Mouse (Mus musculus) liver, postnatal 0 days (tissue): ENCODE measurements around the gene Epb41. TPM values are rescaled to one million over a fixed set of nuclear protein-coding genes. Genes with fewer than 3 reads are reported as not detected.

Experiments used
- ATAC-seq: fragments of 200-750 bp; cut with Nextera tagmentation; 2 replicates; pipeline ENCODE4 v1.8.0; 2017; ENCODE audit warnings: mild to moderate bottlenecking, moderate library complexity
- DNase-seq: peaks from one replicate; pipeline ENCODE4 v3.0.0-alpha.2; 2016
- H3K27ac ChIP-seq: fragments of 300-500 bp; sonication (generic); 2 replicates; pipeline ENCODE4 v1.5.1; 2014; ENCODE audit warnings: antibody characterized with exemption, moderate library complexity, mild to moderate bottlenecking, low read depth
- H3K27me3 ChIP-seq: fragments of 300-500 bp; sonication (generic); 2 replicates; pipeline ENCODE4 v1.6.1; 2014; ENCODE audit warnings: low read length, control low read depth, mixed read lengths; ENCODE audit not compliant: insufficient read depth
- H3K36me3 ChIP-seq: fragments of 300-500 bp; sonication (generic); replicated peaks from 2 replicates; pipeline ENCODE4 v1.6.1; 2014; ENCODE audit warnings: mild to moderate bottlenecking, control low read depth, low read length, moderate library complexity, mixed read lengths; ENCODE audit not compliant: insufficient read depth
- H3K4me1 ChIP-seq: fragments of 300-500 bp; sonication (generic); 2 replicates; pipeline ENCODE4 v1.6.1; 2014; ENCODE audit warnings: antibody characterized with exemption, mild to moderate bottlenecking, control low read depth; ENCODE audit not compliant: insufficient read depth
- H3K4me2 ChIP-seq: fragments of 300-500 bp; sonication (generic); 2 replicates; pipeline ENCODE4 v1.6.1; 2014; ENCODE audit warnings: low read depth, mild to moderate bottlenecking, low read length, moderate library complexity, mixed read lengths
- H3K4me3 ChIP-seq: fragments of 300-500 bp; sonication (generic); 2 replicates; pipeline ENCODE4 v1.5.1; 2014; ENCODE audit warnings: low read depth, low read length
- H3K9ac ChIP-seq: fragments of 300-500 bp; sonication (generic); replicated peaks from 2 replicates; pipeline ENCODE4 v1.6.1; 2014; ENCODE audit warnings: mild to moderate bottlenecking, moderate library complexity
- H3K9me3 ChIP-seq: fragments of 300-500 bp; sonication (generic); 2 replicates; pipeline ENCODE4 v1.6.1; 2016; ENCODE audit warnings: mild to moderate bottlenecking, control low read depth, low read length, mixed read lengths
- CTCF ChIP-seq: sonication (generic); IDR thresholded peaks from 2 replicates; pipeline ENCODE4 v1.5.1; 2016; ENCODE audit warnings: antibody characterized with exemption, low read depth
- EP300 ChIP-seq: IDR thresholded peaks from 2 replicates; pipeline ENCODE4 v1.6.1; 2016; ENCODE audit warnings: antibody characterized with exemption, low read depth, mild to moderate bottlenecking
- WGBS: fragments of 180-500 bp; shearing (Covaris S2); extraction: QIAGEN DNeasy Blood & Tissue Kit; methylation state at CpG from one replicate; pipeline ENCODE4 v1.1.7; 2014; ENCODE audit not compliant: insufficient replicate concordance; 5-methylcytosine and 5-hydroxymethylcytosine counted together
- polyA plus RNA-seq: library from polyadenylated mRNA; unstranded; fragments of >200 nt; fragmentation: Nextera tagmentation; extraction: Ambion mirVana; gene quantifications from 2 replicates; pipeline ENCODE4 v1.2.1, GENCODE M21; 2015

Gene Epb41
- polyA plus RNA-seq, 1 experiment from 2014 or later, result 75.1 TPM

- ATAC-seq (peak; percentile 57), DNase-seq (peak; percentile 78)
- peaks cover 23% of the 10 kb centered on the region for H3K4me1 ChIP-seq
- H3K27ac ChIP-seq, result no peak overlapping the region
- WGBS, result 84% methylated on average over 6 of the region's 6 CpGs
- peaks cover 37% of the 10 kb centered on the region for H3K27me3 ChIP-seq
- TF ChIP-seq CTCF (no peak), EP300 (no peak)
- H3K36me3 ChIP-seq, result peaks cover 64% of the 10 kb centered on the region
- no peak overlapping the region for H3K4me3 ChIP-seq
- no peak overlapping the region for H3K4me2 ChIP-seq
- no peaks in the 10 kb centered on the region for H3K9me3 ChIP-seq
- H3K9ac ChIP-seq, result no peak overlapping the region
These were observed 150.9 kb downstream of the Epb41 start for GRCm38 (mm10) chr4:131924096-131924810.

- H3K4me3 ChIP-seq, result peak overlapping the region; percentile 43
- no peak overlapping the region for H3K27ac ChIP-seq
- TF ChIP-seq CTCF (no peak), EP300 (no peak)
- WGBS, result 69% methylated on average over 15 of the region's 15 CpGs
- peaks cover 43% of the 10 kb centered on the region for H3K27me3 ChIP-seq
- peaks cover 29% of the 10 kb centered on the region for H3K4me1 ChIP-seq
- no peak for ATAC-seq
- DNase-seq, result no peak
- H3K9ac ChIP-seq, result peak overlapping the region; percentile 52; the same call in 1 of the 2 replicates
- peak overlapping the region; percentile 79 for H3K4me2 ChIP-seq
- H3K36me3 ChIP-seq, result peaks cover 45% of the 10 kb centered on the region
- H3K9me3 ChIP-seq, result no peaks in the 10 kb centered on the region
These were observed 152.7 kb downstream of the Epb41 start for GRCm38 (mm10) chr4:131922404-131922803.

GRCm38 (mm10) chr4:131921461-131922346 is 153.4 kb downstream of the Epb41 start, which contains the start of gene Tmem200b:
Gene Tmem200b (plus strand): TSS chr4:131921771.
- H3K9me3 ChIP-seq, result no peaks in the 10 kb centered on the region
- H3K4me2 ChIP-seq, result peak within 1 kb of the TSS; percentile 79
- ATAC-seq (peak; percentile 19), DNase-seq (no peak)
- peak within 1 kb of the TSS; percentile 52 for H3K9ac ChIP-seq
- H3K4me1 ChIP-seq, result peaks cover 29% of the 10 kb centered on the region
- H3K27ac ChIP-seq, result peak within 1 kb of the TSS; percentile 69
- peaks cover 49% of the 10 kb centered on the region for H3K27me3 ChIP-seq
- peak within 1 kb of the TSS; percentile 43 for H3K4me3 ChIP-seq
- WGBS, result 3% methylated on average over 70 of the region's 130 CpGs
- TF ChIP-seq CTCF (no peak), EP300 (no peak)
- peaks cover 39% of the 10 kb centered on the region for H3K36me3 ChIP-seq

- H3K36me3 ChIP-seq, result peaks cover 30% of the 10 kb centered on the region
- peak overlapping the region; percentile 52 for H3K9ac ChIP-seq
- peak overlapping the region; percentile 43 for H3K4me3 ChIP-seq
- H3K27ac ChIP-seq, result peak overlapping the region; percentile 69
- TF ChIP-seq EP300, result no peak
- peaks cover 58% of the 10 kb centered on the region for H3K27me3 ChIP-seq
- peak overlapping the region; percentile 79 for H3K4me2 ChIP-seq
- ATAC-seq (peak; percentile 3; the same call in 1 of the 2 replicates), DNase-seq (peak; percentile 70)
- peaks cover 34% of the 10 kb centered on the region for H3K4me1 ChIP-seq
- 2% methylated on average over 75 of the region's 76 CpGs for WGBS
- H3K9me3 ChIP-seq, result no peaks in the 10 kb centered on the region
These were observed 154.3 kb downstream of the Epb41 start for GRCm38 (mm10) chr4:131920595-131921351.

GRCm38 (mm10) chr4:131920141-131920594 is 155.0 kb downstream of the Epb41 start:
- WGBS, result 3% methylated on average over 25 of the region's 51 CpGs
- H3K9ac ChIP-seq, result peak overlapping the region; percentile 52
- no peaks in the 10 kb centered on the region for H3K9me3 ChIP-seq

More at GRCm38 (mm10) chr4:131920141-131920594, 155.0 kb downstream of the Epb41 start:
- ATAC-seq (peak; percentile 1; the same call in 1 of the 2 replicates), DNase-seq (peak; percentile 71)
- peaks cover 24% of the 10 kb centered on the region for H3K36me3 ChIP-seq
- peak overlapping the region; percentile 69 for H3K27ac ChIP-seq
- H3K4me2 ChIP-seq, result peak overlapping the region; percentile 79
- H3K4me1 ChIP-seq, result peaks cover 34% of the 10 kb centered on the region
- H3K27me3 ChIP-seq, result peaks cover 64% of the 10 kb centered on the region
- no peak for TF ChIP-seq EP300
- no peak for TF ChIP-seq CTCF
- peak overlapping the region; percentile 43 for H3K4me3 ChIP-seq
